Mouse (Mus musculus) urinary bladder, postnatal 25 days (tissue): ENCODE results near the gene Olfr16.

Experiments used
- DNase-seq: peaks from one replicate; pipeline ENCODE4 v3.0.0; 2022; ENCODE audit warnings: low spot score

Olfr16 gene

GRCm38 (mm10) chr1:172950160-172950559 lies at the start of gene Olfr16:
Gene Olfr16, plus strand, starts transcription at chr1:172950409.
- no peak for DNase-seq

- DNase-seq, result no peak
Measured at GRCm38 (mm10) chr1:172903313-172903712, 46.9 kb upstream of the Olfr16 start.

GRCm38 (mm10) chr1:172917115-172917514 lies 33.1 kb upstream of the Olfr16 start:
- DNase-seq, result no peak

GRCm38 (mm10) chr1:172918450-172918849 lies 31.8 kb upstream of the Olfr16 start:
- DNase-seq, result no peak

GRCm38 (mm10) chr1:172932197-172932596 lies 18.0 kb upstream of the Olfr16 start:
- DNase-seq, result no peak

GRCm38 (mm10) chr1:172951171-172951720 lies 1.0 kb downstream of the Olfr16 start:
- DNase-seq, result no peak

GRCm38 (mm10) chr1:172955376-172955775 lies 5.2 kb downstream of the Olfr16 start:
- DNase-seq, result no peak

GRCm38 (mm10) chr1:172960452-172960851 lies 10.2 kb downstream of the Olfr16 start:
- DNase-seq, result no peak

GRCm38 (mm10) chr1:172989794-172990634 lies 39.8 kb downstream of the Olfr16 start:
- no peak for DNase-seq

GRCm38 (mm10) chr1:172990635-172991009 lies 40.4 kb downstream of the Olfr16 start:
- DNase-seq, result no peak
